Mouse (Mus musculus) bone marrow, adult 2 months (tissue): ENCODE measurements around the gene Begain. TPM values are rescaled to one million over a fixed set of nuclear protein-coding genes. Genes with fewer than 3 reads are reported as not detected.
A peak's percentile ranks its signal among the peaks of the same experiment; 100 is the strongest.

Experiments
- H3K27ac ChIP-seq: fragments of 200-500 bp; 2 replicates; pipeline ENCODE4 v1.5.1; 2012; ENCODE audit warnings: low read depth, mild to moderate bottlenecking, control low read depth, inconsistent platforms, low read length; ENCODE audit not compliant: control insufficient read depth, poor library complexity, insufficient read depth
- H3K4me1 ChIP-seq: fragments of 200-500 bp; 2 replicates; pipeline ENCODE4 v1.6.1; 2011; ENCODE audit warnings: low read length; ENCODE audit not compliant: control insufficient read depth, insufficient read depth
- H3K4me3 ChIP-seq: fragments of 200-500 bp; replicated peaks from 2 replicates; pipeline ENCODE3; 2011; ENCODE audit warnings: mild to moderate bottlenecking, low read depth, low read length, control low read depth; ENCODE audit not compliant: control insufficient read depth
- CTCF ChIP-seq: fragments of 200-500 bp; IDR thresholded peaks from 2 replicates; pipeline ENCODE4 v1.5.1; 2011; ENCODE audit warnings: low read length, control low read depth; ENCODE audit not compliant: control insufficient read depth, insufficient read depth
- POLR2A ChIP-seq: fragments of 200-500 bp; IDR thresholded peaks from 2 replicates; pipeline ENCODE4 v1.6.1; 2011; ENCODE audit warnings: low read depth, mild to moderate bottlenecking, control low read depth, low read length, borderline replicate concordance; ENCODE audit not compliant: control insufficient read depth
- WGBS: fragments of 180-500 bp; shearing (Covaris S2); methylation state at CpG from one replicate; pipeline ENCODE4 v1.1.7; 2018; 5-methylcytosine and 5-hydroxymethylcytosine counted together
- polyA plus RNA-seq: library from polyadenylated mRNA; stranded (reverse); fragments of >200 nt; gene quantifications from 2 replicates; pipeline ENCODE4 v1.2.4, GENCODE M21; 2011; ENCODE audit warnings: low replicate concordance; ENCODE audit not compliant: missing spikeins, insufficient read depth, insufficient read length

Gene Begain
- polyA plus RNA-seq, 1 experiment, result 1.3 TPM

- 18% methylated on average over 2 of the region's 2 CpGs for WGBS
- Histone ChIP-seq H3K4me3 (no peak overlapping the region), H3K4me1 (peaks cover 1% of the 10 kb centered on the region), H3K27ac (no peak overlapping the region)
- TF ChIP-seq CTCF, result no peak
- TF ChIP-seq POLR2A, result no peak
Observed at GRCm38 (mm10) chr12:109069751-109070150, 1.7 kb upstream of the Begain start.

GRCm38 (mm10) chr12:109068738-109069137 lies 721 bp upstream of the Begain start:
- no peak overlapping the region for H3K4me3 ChIP-seq
- peaks cover 1% of the 10 kb centered on the region for H3K4me1 ChIP-seq
- H3K27ac ChIP-seq, result no peak overlapping the region
- no peak for TF ChIP-seq POLR2A
- no peak for TF ChIP-seq CTCF
- WGBS, result 66% methylated on average over 7 of the region's 7 CpGs

- H3K4me3 ChIP-seq, result peak overlapping the region; percentile 12
- WGBS, result 2% methylated on average over 56 of the region's 59 CpGs
- H3K4me1 ChIP-seq, result peaks cover 1% of the 10 kb centered on the region
- TF ChIP-seq CTCF (no peak), POLR2A (no peak)
- peak overlapping the region; percentile 17; the same call in 1 of the 2 replicates for H3K27ac ChIP-seq
Observed at GRCm38 (mm10) chr12:109067561-109068135, 369 bp downstream of the Begain start.

DNA sequence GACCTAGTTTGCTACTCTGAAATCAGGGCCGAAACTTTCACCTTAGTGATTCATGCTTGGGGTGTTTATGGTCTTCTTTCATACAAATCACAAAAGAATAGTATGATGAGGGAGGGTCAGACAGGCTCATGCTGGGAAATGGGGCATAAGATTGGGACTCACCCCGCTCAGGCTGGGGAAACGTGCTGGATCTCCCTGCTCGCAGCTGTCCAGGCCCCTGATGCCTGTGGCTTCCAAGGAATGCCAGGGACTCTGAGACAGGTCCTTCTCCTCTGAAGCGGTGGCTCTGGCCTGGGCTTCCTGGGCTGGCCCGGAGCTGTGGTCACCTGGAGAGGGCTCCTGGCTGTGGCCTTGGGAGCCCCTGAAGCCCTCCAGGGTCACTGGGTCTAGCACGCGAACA lies 9.4 kb downstream of the Begain start:
- Histone ChIP-seq H3K4me3 (no peak overlapping the region), H3K4me1 (no peaks in the 10 kb centered on the region), H3K27ac (no peak overlapping the region)
- no peak for TF ChIP-seq POLR2A
- TF ChIP-seq CTCF, result no peak
- 85% methylated on average over 8 of the region's 8 CpGs for WGBS

GRCm38 (mm10) chr12:109057736-109058135 lies 10.3 kb downstream of the Begain start:
- WGBS, result 34% methylated on average over 4 of the region's 4 CpGs
- no peak for TF ChIP-seq POLR2A
- no peak for TF ChIP-seq CTCF
- Histone ChIP-seq H3K27ac (no peak overlapping the region), H3K4me1 (no peaks in the 10 kb centered on the region), H3K4me3 (no peak overlapping the region)

DNA sequence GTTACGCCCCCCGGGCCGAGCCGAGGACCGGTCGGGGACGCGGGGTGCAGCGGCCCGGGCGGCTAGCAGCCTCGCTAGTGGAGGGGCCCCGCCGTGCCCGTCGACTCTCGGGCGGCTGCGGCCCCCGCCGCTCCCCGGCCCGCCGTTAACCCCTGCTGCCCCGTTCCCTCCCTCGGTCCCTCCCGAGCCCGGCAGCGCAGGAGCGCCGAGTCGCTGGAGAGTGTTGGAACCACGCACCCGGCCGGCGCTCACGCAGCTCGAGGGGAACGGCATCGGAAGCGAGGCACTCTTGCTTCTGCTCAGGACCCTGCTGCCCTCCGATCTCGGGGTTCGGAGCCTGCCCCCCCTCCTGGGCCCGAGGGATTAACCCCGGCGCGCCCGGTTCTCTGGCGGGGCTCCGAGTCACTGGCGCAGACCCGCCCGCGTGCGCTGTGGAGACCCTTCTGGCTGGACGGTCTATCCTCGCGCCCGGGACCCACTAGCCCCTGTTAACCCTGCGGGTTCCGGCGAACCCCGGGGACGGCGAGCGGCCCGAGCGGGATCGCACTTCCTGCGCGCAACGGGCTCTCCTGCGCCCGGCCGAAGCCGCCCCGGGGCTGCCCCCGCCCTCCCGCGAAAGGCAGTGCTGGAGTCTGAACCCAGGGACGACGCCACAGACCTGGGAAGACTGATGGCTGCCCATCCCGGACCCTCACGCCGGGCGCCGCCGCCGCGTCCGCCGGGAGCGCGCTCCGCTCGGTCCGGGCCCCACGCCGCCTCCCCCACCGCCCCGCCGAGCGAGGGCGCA lies 14.8 kb downstream of the Begain start:
- Histone ChIP-seq H3K27ac (no peak overlapping the region), H3K4me3 (no peak overlapping the region), H3K4me1 (no peaks in the 10 kb centered on the region)
- 2% methylated on average over 103 of the region's 105 CpGs for WGBS
- no peak for TF ChIP-seq POLR2A
- TF ChIP-seq CTCF, result no peak

GRCm38 (mm10) chr12:109049949-109050348 lies 18.1 kb downstream of the Begain start:
- TF ChIP-seq POLR2A, result no peak
- no peak for TF ChIP-seq CTCF
- Histone ChIP-seq H3K4me3 (no peak overlapping the region), H3K4me1 (no peaks in the 10 kb centered on the region), H3K27ac (no peak overlapping the region)
- 70% methylated on average over 4 of the region's 4 CpGs for WGBS

DNA sequence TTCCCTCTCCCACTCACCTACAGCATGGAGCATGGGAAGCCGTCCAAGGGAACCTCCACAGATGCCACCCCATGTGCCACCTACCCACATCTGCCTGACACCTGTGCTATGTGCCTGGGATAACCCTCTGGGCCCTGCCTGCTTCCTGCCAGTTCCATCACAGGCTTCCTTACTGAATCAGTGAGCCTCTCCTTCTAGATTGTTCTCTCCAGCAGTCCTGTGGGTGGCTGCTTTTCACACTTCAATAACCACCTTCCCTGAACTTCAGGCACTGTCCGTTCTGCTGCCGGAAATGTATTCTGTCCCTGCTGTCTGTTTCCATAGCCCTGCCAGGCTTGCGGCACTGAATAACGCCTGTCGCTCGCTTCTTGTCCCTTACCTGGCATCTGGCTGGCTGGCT lies 22.4 kb downstream of the Begain start:
- Histone ChIP-seq H3K4me1 (no peaks in the 10 kb centered on the region), H3K27ac (no peak overlapping the region), H3K4me3 (no peak overlapping the region)
- WGBS, result 79% methylated on average over 7 of the region's 7 CpGs
- no peak for TF ChIP-seq CTCF
- no peak for TF ChIP-seq POLR2A
